Mouse (Mus musculus) heart, embryonic 14.5 days (tissue): ENCODE results near the gene Slc7a10. TPM values are rescaled to one million over a fixed set of nuclear protein-coding genes. Genes with fewer than 3 reads are reported as not detected.

Experiments
- ATAC-seq: fragments of 200-750 bp; cut with Nextera tagmentation; 2 replicates; pipeline ENCODE4 v1.8.0; 2017; ENCODE audit warnings: low read depth, moderate TSS enrichment; ENCODE audit not compliant: insufficient number of reproducible peaks, insufficient read depth, low FRiP score
- H3K27ac ChIP-seq, 2 experiments: fragments of 200-500 bp in 1 of 2; fragments of 300-500 bp in 1 of 2; sonication (generic) in 1 of 2; replicated peaks in 1 of 2; 2 replicates each; pipeline ENCODE4 v1.5.1; 2012 to 2014; ENCODE audit warnings: low read depth in 2 of 2, low read length in 2 of 2, control low read depth in 1 of 2, mild to moderate bottlenecking in 1 of 2, mixed read lengths in 1 of 2; ENCODE audit not compliant: control insufficient read depth in 1 of 2, insufficient read depth in 1 of 2
- H3K27me3 ChIP-seq: fragments of 300-500 bp; sonication (generic); 2 replicates; pipeline ENCODE4 v1.6.1; 2014; ENCODE audit warnings: mild to moderate bottlenecking, low read length, control low read depth; ENCODE audit not compliant: control insufficient read depth, insufficient read depth
- H3K36me3 ChIP-seq: fragments of 300-500 bp; sonication (generic); 2 replicates; pipeline ENCODE4 v1.6.1; 2014; ENCODE audit warnings: mild to moderate bottlenecking, control low read depth, low read length, mixed read lengths; ENCODE audit not compliant: control insufficient read depth, insufficient read depth
- H3K4me1 ChIP-seq, 2 experiments: fragments of 200-500 bp in 1 of 2; fragments of 300-500 bp in 1 of 2; sonication (generic) in 1 of 2; 2 replicates each; pipeline ENCODE4 v1.6.1; 2012 to 2014; ENCODE audit warnings: low read length in 2 of 2, control low read depth in 1 of 2, mixed read lengths in 1 of 2; ENCODE audit not compliant: control insufficient read depth in 2 of 2, insufficient read depth in 2 of 2
- H3K4me2 ChIP-seq: fragments of 300-500 bp; sonication (generic); 2 replicates; pipeline ENCODE4 v1.6.1; 2014; ENCODE audit warnings: mild to moderate bottlenecking, low read length
- H3K4me3 ChIP-seq, 2 experiments: fragments of 200-500 bp in 1 of 2; fragments of 300-500 bp in 1 of 2; sonication (generic) in 1 of 2; 2 replicates each; pipeline ENCODE4 v1.5.1; 2012 to 2014; ENCODE audit warnings: low read length in 2 of 2, mild to moderate bottlenecking in 2 of 2, control low read depth in 1 of 2, low read depth in 1 of 2, moderate library complexity in 1 of 2; ENCODE audit not compliant: control insufficient read depth in 1 of 2, insufficient read depth in 1 of 2
- H3K9ac ChIP-seq: fragments of 300-500 bp; sonication (generic); 2 replicates; pipeline ENCODE4 v1.6.1; 2014; ENCODE audit warnings: mild to moderate bottlenecking, low read length
- H3K9me3 ChIP-seq: fragments of 300-500 bp; sonication (generic); 2 replicates; pipeline ENCODE4 v1.6.1; 2016; ENCODE audit warnings: low read length, control low read depth; ENCODE audit not compliant: control insufficient read depth
- WGBS: fragments of 180-500 bp; shearing (Covaris S2); extraction: QIAGEN DNeasy Blood & Tissue Kit; methylation state at CpG from one replicate; pipeline ENCODE4 v1.1.7; 2014; 5-methylcytosine and 5-hydroxymethylcytosine counted together
- polyA plus RNA-seq: library from polyadenylated mRNA; unstranded; fragments of >200 nt; fragmentation: Nextera tagmentation; extraction: Ambion mirVana; gene quantifications from 2 replicates; pipeline ENCODE4 v1.2.1, GENCODE M21; 2014

Slc7a10 gene
- polyA plus RNA-seq, 1 experiment from 2014 or later: 1.8 TPM

DNA sequence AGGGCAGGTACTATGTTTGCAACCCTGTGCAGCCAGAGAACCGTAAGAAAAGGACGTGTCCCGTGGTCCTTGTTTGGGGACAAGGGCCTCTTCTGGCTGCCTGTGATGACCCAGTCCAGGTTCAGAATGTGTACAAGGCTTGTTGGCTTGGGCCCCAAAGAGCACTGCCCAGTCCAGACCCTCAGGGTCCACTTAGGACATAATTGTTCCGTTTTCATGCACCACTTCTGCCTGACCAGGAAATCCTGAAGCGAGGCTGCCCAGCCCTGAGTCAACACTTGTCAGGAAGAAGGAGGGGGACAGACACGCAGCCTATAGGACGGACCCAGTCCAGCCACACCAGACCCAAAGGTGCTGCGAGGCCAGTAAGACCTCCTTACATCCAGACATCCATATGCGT lies 41.1 kb upstream of the Slc7a10 start:
- Histone ChIP-seq H3K27ac (no peak overlapping the region), H3K4me2 (no peak overlapping the region), H3K9ac (no peak overlapping the region), H3K4me1 (peaks cover 7 to 12% of the 10 kb centered on the region in 2 experiments; a peak in 3 of 4 replicates), H3K27me3 (no peaks in the 10 kb centered on the region), H3K9me3 (no peaks in the 10 kb centered on the region), H3K4me3 (no peak overlapping the region), H3K36me3 (no peaks in the 10 kb centered on the region)
- no peak for ATAC-seq
- 71% methylated on average over 9 of the region's 9 CpGs for WGBS

DNA sequence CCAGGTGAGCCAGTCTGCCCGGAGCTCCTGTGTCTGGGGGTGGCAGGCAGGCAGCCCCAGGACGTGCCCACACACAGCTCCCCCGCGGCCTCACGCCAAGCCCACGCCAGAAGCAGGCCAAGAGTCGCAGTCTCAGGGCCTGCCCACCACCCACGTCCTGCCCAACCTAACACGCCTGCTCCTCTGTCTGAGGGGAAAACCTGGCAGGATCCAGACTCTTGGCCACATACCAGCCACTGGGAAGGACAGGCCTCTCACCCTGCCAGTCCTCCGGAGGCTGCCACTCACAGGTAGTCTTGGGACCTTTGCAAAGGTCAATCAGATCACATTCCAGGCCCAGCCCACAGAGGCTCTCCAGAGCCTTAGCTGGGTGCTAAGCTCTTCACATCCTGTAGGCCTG lies 39.9 kb upstream of the Slc7a10 start:
- 76% methylated on average over 10 of the region's 10 CpGs for WGBS
- no peak overlapping the region for H3K4me3 ChIP-seq
- peaks cover 6 to 12% of the 10 kb centered on the region in 2 experiments; a peak in 3 of 4 replicates for H3K4me1 ChIP-seq
- no peaks in the 10 kb centered on the region for H3K9me3 ChIP-seq
- no peaks in the 10 kb centered on the region for H3K27me3 ChIP-seq
- no peak overlapping the region for H3K4me2 ChIP-seq
- no peak for ATAC-seq
- H3K36me3 ChIP-seq: no peaks in the 10 kb centered on the region
- H3K27ac ChIP-seq: no peak overlapping the region
- H3K9ac ChIP-seq: no peak overlapping the region

DNA sequence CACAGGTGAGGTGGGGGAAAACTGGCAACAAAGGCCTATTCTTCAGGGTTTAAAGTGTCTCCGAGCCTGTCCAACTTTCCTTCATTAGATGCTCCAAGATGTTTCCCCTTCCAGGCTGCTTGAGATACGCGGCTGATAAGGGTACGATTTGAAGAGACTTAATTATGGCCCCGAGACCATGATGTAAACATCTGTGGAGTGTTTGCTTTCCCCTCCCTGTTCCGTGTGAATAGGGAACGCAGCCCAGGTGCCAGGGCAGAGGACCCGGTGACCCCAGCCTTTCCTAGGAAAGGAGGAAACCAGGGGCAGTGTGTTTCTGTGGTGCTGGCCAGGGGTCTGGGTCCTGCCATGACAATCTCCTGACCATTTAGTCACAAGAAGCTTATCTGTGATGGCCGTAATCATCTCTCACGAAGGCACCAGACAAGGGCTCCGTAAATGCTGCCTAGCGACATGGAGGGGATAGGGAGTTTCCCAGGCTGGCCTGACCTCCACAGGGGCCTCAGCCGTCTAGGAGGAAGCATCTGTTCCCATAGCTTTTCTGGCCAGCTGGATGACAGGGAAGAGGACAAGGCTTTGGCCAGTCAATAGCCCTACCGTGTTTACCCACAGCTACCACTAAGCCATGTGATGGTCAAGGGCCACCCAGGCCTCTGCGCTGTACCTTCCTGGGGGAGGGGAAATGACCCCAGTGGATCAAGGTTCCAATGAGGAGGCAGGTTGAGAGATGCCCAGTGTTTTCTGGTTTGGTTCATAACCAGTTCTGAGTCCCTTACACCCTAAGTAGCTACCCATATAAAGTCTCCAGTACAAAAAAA lies 36.4 kb upstream of the Slc7a10 start:
- no peak overlapping the region for H3K9ac ChIP-seq
- no peaks in the 10 kb centered on the region for H3K27me3 ChIP-seq
- WGBS: 43% methylated on average over 15 of the region's 15 CpGs
- no peak overlapping the region for H3K27ac ChIP-seq
- ATAC-seq: no peak
- no peaks in the 10 kb centered on the region for H3K36me3 ChIP-seq
- peaks cover 0 to 4% of the 10 kb centered on the region in 2 experiments; a peak in 3 of 4 replicates for H3K4me1 ChIP-seq
- H3K4me2 ChIP-seq: no peak overlapping the region
- H3K9me3 ChIP-seq: no peaks in the 10 kb centered on the region
- no peak overlapping the region for H3K4me3 ChIP-seq

DNA sequence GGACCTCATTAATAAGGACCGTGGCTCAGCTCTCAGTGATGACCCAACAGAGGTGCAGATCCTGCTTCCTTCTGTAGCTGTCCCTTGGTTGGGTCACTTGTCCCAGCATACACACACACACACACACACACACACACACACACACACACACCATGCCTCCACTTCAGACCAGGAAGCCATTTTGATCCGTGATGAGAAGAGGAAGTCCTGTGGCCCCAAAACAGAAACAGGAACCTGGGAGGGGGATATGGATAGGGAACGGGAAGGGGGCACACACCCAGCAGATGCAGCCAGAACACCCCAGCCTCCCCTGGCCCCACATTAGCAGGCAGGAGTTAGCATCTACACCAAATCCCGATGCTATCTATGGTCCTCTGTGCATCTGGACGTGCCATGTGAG lies 35.3 kb upstream of the Slc7a10 start:
- ATAC-seq: no peak
- Histone ChIP-seq H3K36me3 (no peaks in the 10 kb centered on the region), H3K9me3 (no peaks in the 10 kb centered on the region), H3K4me1 (peaks cover 0 to 4% of the 10 kb centered on the region in 2 experiments; a peak in 3 of 4 replicates), H3K4me3 (no peak overlapping the region), H3K27me3 (no peaks in the 10 kb centered on the region), H3K4me2 (no peak overlapping the region), H3K9ac (no peak overlapping the region), H3K27ac (no peak overlapping the region)
- 67% methylated on average over 5 of the region's 5 CpGs for WGBS

DNA sequence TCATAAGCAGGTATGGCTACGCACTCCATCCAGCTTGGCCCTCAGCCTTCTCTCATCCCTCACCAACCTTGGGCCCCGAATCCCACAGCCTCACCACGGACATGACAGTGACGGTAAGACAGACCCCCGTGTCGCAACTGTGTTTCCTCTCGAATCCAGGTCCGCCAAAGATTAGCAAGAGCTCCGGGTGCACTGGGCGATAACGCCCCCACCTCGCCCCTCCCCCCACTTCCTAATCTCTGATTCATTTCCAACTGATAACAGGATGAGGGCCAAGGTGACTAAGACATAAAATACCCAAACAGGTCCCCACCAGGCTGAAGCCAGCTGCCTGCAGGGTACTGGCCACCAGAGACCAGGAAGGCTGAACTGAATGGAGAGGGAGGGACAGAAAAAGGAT lies 31.7 kb upstream of the Slc7a10 start:
- H3K4me3 ChIP-seq: no peak overlapping the region
- no peak overlapping the region for H3K4me2 ChIP-seq
- 44% methylated on average over 12 of the region's 12 CpGs for WGBS
- ATAC-seq: no peak
- H3K27ac ChIP-seq: no peak overlapping the region
- no peaks in the 10 kb centered on the region; a peak in 1 of 4 replicates for H3K4me1 ChIP-seq
- no peak overlapping the region for H3K9ac ChIP-seq
- H3K9me3 ChIP-seq: no peaks in the 10 kb centered on the region
- H3K27me3 ChIP-seq: no peaks in the 10 kb centered on the region
- H3K36me3 ChIP-seq: no peaks in the 10 kb centered on the region

DNA sequence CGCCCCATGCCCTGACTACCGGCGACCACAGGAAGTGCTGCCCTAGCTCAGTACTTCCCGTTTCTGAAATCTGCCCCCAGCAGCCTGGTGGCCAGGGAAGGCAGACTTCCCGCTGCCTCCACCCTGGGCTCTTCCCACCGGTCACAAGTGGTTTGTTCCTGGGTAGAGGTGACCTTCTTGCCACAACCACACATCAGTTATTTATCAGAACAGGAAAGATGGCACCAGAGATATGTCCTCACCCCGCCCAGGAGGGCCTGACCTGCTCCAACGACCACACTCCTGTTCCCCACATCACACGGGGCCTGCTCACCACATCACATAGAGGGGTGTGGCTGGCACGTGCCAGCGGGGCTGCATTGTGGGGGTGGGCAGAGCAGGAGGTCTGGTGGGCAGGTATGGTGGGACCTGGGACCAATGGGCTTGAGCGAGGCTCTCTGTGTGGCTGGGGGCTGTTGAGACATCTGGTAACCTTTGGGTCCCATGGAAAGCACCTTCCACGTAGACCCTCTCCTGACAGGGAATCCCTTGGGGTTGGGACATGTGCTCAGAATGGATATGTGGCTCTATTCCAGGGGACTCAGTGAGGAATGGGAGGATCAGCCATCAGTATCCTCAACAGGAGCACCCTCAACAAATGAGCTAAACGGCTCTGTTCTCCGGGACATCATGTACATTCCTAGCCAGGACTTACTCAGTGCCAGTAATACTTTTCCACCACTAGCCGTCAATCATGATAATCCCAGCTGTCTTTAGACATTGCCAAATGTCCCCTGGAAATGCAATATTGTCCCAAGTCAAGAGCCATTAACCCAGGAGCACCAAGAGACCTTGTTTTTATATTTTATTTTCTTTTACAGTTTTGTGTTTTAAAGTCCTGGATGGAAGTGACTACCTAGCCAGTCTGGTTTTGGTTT lies 29.4 kb upstream of the Slc7a10 start:
- Histone ChIP-seq H3K9me3 (no peaks in the 10 kb centered on the region), H3K4me1 (no peaks in the 10 kb centered on the region), H3K4me3 (no peak overlapping the region), H3K4me2 (no peak overlapping the region), H3K27ac (no peak overlapping the region), H3K9ac (no peak overlapping the region), H3K36me3 (no peaks in the 10 kb centered on the region), H3K27me3 (no peaks in the 10 kb centered on the region)
- no peak for ATAC-seq
- WGBS: 62% methylated on average over 16 of the region's 16 CpGs

DNA sequence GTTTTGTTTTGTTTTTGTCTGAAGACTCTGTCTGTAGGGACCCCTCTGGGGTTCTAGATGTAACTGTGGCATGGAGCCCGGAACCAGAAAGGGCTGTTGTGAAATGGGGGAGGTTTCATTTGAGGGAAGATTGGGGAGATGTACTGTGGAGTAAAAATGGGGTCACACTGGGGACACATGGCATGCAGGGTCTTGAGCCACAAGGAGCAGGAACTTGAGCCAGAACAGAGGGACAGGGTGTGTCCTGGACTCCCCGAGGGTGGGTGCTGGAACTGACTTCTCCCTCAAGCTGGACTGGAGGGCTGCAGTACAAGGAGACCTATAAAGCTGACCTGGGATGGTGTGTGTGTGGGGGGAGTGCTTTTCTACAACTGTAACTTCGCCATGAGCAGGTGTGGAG lies 28.7 kb upstream of the Slc7a10 start:
- Histone ChIP-seq H3K27me3 (no peaks in the 10 kb centered on the region), H3K36me3 (no peaks in the 10 kb centered on the region), H3K9ac (no peak overlapping the region), H3K9me3 (no peaks in the 10 kb centered on the region), H3K4me1 (no peaks in the 10 kb centered on the region), H3K4me3 (no peak overlapping the region), H3K27ac (no peak overlapping the region), H3K4me2 (no peak overlapping the region)
- 78% methylated on average over 3 of the region's 3 CpGs for WGBS
- ATAC-seq: no peak
